Mouse (Mus musculus) urinary bladder, adult 18-20 months (tissue): ENCODE measurements around the gene Dhx38.

Experiments used
- DNase-seq, 2 experiments: peaks; one replicate each; pipeline ENCODE4 v3.0.0; 2022; ENCODE audit warnings: low spot score in 2 of 2, mixed read lengths in 2 of 2

Dhx38 gene

GRCm38 (mm10) chr8:109565498-109566333 is at the start of gene Dhx38, which contains the start of gene Txnl4b:
TSS of gene Dhx38 (minus strand) at chr8:109565861.
TSS of gene Txnl4b (plus strand) at chr8:109565892.
- DNase-seq, result peak; percentile 97 to 98

GRCm38 (mm10) chr8:109614243-109615210 is 48.9 kb upstream of the Dhx38 start, which contains the start of gene Pkd1l3:
TSS of gene Pkd1l3 (plus strand) at chr8:109614517.
- no peak for DNase-seq

GRCm38 (mm10) chr8:109609153-109609502 is 43.5 kb upstream of the Dhx38 start:
- no peak for DNase-seq

GRCm38 (mm10) chr8:109608271-109609152 is 42.9 kb upstream of the Dhx38 start, which contains the start of gene Dhodh:
TSS of gene Dhodh (minus strand) at chr8:109608673.
- peak; percentile 94 for DNase-seq

- DNase-seq, result no peak
These were observed 42.0 kb upstream of the Dhx38 start for GRCm38 (mm10) chr8:109607650-109608049.

DNA sequence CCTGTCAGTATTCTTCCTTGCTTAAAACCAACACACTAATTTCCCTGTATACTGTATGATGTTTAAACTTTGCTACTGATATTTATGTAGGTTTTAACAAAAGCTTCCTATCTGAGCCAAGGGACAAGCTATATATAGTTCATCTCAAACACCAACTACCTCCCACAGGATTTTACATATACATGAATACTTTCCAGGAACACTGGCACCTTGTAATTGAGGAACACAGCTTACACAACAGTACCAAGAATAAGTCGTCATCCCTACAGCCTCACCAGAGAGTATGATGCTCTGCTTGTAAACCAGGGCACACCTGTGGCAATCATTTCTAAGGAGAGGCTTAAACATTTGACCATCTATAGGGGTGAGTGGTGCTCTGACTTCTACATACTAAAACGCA is 41.1 kb upstream of the Dhx38 start:
- no peak for DNase-seq

DNA sequence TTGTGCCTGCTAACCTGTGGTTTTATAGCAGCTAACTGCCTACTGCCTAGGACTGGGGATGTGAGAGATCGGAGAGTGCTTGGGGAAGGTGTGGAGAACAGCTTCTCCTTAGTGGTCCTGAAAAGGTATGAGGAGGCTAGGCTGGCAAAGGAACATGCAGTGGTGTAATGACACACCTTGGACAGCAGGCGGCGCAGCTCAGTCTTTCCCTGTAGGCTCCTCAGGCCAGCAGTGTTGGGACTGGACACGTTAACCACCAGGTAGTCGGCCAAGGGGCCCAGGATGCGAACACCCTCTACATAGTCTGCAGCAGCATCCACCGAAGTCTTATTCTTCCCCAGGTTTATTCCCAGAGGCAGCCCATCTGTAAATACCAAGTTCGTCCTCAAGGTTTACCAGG is 30.2 kb upstream of the Dhx38 start:
- peak in 1 of 2 experiments; percentile 59 for DNase-seq

GRCm38 (mm10) chr8:109593117-109593788 is 27.6 kb upstream of the Dhx38 start:
- DNase-seq, result no peak

DNA sequence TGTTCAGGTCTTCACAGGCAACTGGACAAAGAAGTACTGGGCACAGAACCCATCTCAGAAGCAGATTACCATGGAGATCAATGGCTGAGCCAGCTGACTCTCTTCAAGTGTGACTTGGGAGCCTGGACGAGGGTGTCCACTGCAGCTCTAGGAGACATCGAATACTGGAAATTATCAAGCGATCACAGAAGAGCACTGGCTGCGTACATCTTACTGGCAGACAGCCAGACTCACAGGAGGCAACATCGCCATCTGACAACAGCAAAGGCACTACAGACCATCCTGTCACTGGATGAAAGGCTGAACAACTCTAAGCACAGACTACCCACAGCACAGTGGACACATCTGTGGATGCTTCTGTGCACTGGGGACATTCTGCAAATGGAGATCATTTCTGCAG is 26.5 kb upstream of the Dhx38 start:
- no peak for DNase-seq

GRCm38 (mm10) chr8:109591367-109591766 is 25.7 kb upstream of the Dhx38 start:
- DNase-seq, result no peak

DNA sequence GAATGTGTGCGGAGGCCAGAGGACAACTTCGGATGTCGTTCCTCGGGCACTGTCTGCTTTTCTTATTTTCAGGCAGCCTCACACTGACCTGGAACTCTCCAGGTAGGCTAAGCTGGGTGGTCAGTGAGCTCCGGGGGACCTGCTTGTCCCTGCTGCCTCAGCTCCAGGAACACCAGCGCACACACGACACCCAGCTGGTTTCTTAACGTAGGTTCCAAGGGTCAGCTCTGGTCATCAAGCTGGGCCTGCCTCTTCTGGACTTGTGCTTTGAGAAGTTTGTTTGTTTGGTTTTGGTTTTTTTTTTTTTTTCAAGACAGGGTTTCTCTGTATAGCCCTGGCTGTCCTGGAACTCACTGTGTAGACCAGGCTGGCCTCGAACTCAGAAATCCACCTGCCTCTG is 25.2 kb upstream of the Dhx38 start:
- DNase-seq, result no peak

GRCm38 (mm10) chr8:109586972-109587504 is 21.4 kb upstream of the Dhx38 start:
- DNase-seq, result peak; percentile 65 to 69

- no peak for DNase-seq
These were observed 20.0 kb upstream of the Dhx38 start for GRCm38 (mm10) chr8:109585652-109586051.

DNA sequence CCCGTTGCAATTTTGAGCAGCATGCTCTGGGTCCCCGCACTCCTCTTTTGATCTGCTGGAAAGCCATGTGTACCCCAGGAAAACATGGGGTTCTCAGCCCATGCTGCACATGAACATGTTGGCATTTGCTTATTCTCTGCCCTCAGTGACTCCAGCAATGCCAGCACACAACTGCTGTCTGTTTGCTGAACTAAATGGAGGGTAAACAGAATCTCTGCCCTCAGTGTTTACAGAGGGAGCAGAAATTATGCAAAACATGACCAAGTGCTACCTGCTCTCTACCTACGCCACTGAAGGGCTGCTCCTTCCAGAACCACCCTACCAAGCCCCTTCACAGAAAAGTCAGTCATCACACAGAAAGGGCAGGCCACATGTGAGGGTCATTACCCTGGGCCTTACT is 19.2 kb upstream of the Dhx38 start:
- DNase-seq, result no peak

GRCm38 (mm10) chr8:109584293-109584692 is 18.6 kb upstream of the Dhx38 start:
- no peak for DNase-seq

DNA sequence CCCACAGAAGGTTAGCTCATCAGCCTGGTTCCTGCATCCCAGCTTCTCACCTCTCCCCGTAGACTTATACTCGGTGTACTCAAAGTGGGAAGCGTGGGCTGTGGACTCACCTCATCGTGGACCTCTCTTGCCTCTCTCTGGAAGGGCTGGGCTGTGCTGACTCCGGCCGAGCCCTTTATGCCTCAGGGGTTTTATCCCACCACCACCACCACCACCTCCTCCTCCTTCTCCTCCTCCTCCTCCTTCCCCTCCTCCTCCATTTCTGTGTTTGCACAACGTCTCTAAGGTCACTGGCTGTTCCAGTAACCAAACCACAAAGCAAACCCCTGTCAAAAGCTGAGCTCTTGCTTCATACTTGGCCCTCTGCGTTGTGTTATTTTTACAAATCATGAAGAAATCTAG is 13.2 kb upstream of the Dhx38 start, which contains the start of gene Hp:
Hp (minus strand) TSS at position 273 of the 402 bp plus-strand sequence.
- no peak for DNase-seq

DNA sequence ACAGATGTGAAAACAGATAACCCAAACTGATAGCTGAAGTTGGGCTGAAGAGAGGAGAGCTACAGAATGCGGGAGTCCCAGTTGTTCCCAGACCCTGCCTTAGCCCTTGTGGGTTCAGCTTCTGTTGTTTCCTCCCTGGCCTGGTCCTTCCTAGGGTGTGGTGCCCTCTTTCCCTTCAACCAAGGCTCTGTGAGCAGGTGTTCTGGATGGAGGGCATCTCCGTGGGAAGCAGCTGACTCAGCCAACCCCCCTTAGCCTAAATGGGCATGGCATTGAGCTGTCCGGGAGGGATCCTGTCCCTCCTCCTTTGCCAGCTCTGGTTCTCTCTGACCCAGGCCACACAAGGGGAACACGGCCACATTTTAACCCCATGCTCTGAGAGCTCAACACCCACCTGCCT is 10.7 kb upstream of the Dhx38 start:
- no peak for DNase-seq

- no peak for DNase-seq
These were observed 5.5 kb upstream of the Dhx38 start for GRCm38 (mm10) chr8:109571139-109571538.

GRCm38 (mm10) chr8:109564766-109565165 is 895 bp downstream of the Dhx38 start:
- no peak for DNase-seq

DNA sequence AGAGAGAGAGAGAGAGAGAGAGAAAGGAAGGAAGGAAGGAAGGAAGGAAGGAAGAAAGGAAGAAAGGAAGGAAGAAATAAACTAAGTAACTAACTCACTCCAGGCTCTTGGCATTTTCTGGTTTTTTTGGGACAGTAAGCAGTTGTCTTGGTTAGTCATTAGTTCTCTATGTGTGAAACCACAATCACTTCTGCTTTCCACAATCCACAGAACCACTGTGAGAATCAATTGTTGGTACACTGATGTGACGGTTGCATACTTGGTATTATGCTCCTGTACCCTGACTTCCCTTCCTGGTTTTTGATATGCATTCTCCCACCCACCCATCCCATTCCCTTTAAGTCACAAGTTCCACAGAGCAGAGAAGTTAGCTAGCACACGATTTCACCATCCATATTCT is 1.8 kb downstream of the Dhx38 start:
- DNase-seq, result no peak
